Mouse (Mus musculus) 3T3-L1 (cell line): Measurements from ENCODE around the gene Atp2a2.

Source experiments
- DNase-seq: peaks from one replicate; pipeline ENCODE4 v3.0.0-alpha.2; 2015; ENCODE audit warnings: low read depth, low spot score

Gene Atp2a2

GRCm38 (mm10) chr5:122520254-122521129 lies 18.5 kb upstream of the Atp2a2 start:
- DNase-seq: no peak

- peak; percentile 62 for DNase-seq
Measured at GRCm38 (mm10) chr5:122519043-122519660, 17.1 kb upstream of the Atp2a2 start.

DNA sequence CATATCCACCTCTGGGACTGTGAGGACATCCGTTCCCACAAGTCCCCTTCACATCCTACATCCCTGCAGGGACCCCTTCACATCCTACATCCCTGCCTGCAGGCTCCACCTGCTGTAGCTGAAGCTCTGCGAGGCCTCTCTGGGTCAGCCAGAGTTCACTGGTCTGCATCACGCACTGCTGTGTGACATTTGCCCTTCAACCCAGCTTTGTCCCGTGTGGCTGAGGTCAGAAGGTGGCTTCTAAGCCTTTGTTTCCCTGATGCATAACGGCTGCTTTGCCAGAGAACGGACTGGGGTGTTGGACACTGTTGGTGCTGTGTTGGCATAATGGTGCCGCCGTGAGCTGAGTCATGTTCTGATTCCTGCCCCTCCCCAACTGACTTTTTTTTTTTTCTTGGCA lies 16.2 kb upstream of the Atp2a2 start:
- peak; percentile 17 for DNase-seq

GRCm38 (mm10) chr5:122516901-122517300 lies 14.9 kb upstream of the Atp2a2 start:
- DNase-seq: no peak

- no peak for DNase-seq
Measured at GRCm38 (mm10) chr5:122516029-122516730, 14.2 kb upstream of the Atp2a2 start.

GRCm38 (mm10) chr5:122514127-122514521 lies 12.1 kb upstream of the Atp2a2 start:
- no peak for DNase-seq

- no peak for DNase-seq
Measured at GRCm38 (mm10) chr5:122513421-122514126, 11.5 kb upstream of the Atp2a2 start.

DNA sequence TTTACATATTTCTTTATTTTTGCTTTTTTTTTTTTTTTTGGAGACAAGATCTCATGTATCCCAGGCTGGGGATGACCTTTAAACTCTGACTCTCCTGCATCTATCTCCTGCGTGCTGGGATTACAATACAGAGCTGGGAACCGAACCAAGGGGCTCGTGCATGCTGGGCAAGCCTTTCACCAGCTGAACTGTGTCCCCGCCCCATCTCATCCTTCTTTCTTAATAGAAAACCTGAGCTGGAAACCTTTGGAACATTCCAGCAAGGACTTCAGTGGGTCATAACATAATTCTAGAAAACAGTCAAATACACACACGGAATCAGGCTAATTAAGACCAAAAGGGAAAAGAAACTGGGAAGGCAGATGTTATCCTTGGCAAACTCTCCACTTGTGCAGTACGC lies 10.0 kb upstream of the Atp2a2 start:
- no peak for DNase-seq

- peak; percentile 76 for DNase-seq
Measured at GRCm38 (mm10) chr5:122511405-122511804, 9.4 kb upstream of the Atp2a2 start.

GRCm38 (mm10) chr5:122510651-122511157 lies 8.7 kb upstream of the Atp2a2 start:
- no peak for DNase-seq

DNA sequence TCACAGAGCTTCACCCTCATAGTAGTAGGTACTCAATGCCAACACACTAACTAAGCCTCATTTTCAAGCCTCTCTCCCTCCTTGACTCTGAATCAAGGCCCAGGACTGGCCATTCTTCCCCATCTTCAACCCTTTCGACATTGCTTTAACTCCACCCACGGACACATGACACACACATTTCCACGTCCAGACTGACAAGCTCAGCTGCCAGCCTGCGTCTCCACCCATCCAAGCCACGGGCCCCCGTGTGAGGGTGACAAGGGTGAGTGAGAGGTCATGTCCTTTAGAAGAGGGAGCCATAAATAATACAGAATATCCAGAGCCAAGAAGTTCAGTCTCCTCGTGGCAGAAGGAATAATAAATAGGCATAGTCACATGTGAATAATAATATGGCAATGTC lies 7.6 kb upstream of the Atp2a2 start:
- DNase-seq: no peak

- no peak for DNase-seq
Measured at GRCm38 (mm10) chr5:122508861-122509306, 6.9 kb upstream of the Atp2a2 start.

DNA sequence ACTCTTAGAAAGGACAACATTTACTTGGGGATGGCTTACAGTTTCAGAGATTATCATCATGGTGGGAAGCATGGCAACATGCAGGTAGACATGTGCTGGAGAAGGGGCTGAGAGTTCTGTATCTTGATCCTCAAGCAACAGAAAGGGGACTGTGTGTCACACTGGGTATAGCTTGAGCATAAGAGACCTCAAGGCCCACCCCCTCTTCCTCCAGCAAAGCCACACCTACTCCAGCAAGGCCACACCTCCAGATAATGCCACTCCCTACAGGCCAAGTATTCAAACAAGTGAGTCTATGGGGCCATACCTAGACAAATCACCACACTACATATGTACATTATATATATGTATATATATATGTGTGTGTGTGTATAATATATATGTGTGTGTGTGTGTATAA lies 5.4 kb upstream of the Atp2a2 start:
- no peak for DNase-seq

DNA sequence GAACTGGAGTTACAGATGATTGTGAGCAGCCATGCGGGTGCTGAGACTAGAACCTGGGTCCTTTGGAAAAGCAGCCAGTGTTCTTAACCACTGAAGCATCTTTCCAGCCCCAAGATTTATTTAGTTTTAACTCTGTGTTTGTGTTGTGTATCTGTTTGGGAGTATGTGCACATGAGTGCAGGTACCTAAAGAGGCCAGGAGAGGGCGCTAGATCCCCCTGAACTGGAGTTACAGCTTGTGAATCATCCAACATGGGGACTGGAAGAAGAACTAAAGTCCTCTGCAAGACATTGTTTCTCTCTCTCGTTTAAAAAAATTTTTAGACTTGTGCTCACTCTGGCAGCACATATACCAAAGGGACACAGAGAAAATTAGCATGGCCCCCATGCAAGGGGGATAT lies 4.4 kb upstream of the Atp2a2 start:
- DNase-seq: no peak

- no peak for DNase-seq
Measured at GRCm38 (mm10) chr5:122505554-122505953, 3.5 kb upstream of the Atp2a2 start.

DNA sequence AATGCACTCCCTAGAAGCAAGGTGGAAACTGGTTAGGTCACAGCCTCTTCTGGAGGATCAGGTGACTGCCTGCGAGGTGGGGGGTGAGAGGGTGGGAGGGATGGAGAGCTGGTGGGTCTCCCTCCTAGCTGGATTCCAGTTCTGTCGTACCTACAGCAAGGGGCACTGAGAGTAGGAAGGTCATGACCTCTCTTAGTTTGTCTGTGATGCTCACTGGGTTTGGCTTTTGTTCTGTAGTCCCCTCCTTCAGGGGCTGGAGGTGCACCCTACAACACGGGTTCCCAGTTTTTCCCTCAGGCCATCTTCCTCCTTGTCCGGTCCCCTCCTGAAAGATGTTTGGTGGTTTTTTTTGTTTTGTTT lies 1.7 kb upstream of the Atp2a2 start:
- no peak for DNase-seq

GRCm38 (mm10) chr5:122503015-122503759 lies 1.2 kb upstream of the Atp2a2 start:
- no peak for DNase-seq

GRCm38 (mm10) chr5:122501101-122502076 lies 636 bp downstream of the Atp2a2 start:
- peak; percentile 64 for DNase-seq

GRCm38 (mm10) chr5:122500563-122500962 lies 1.5 kb downstream of the Atp2a2 start:
- no peak for DNase-seq

- no peak for DNase-seq
Measured at GRCm38 (mm10) chr5:122500141-122500540, 1.9 kb downstream of the Atp2a2 start.
